Mouse (Mus musculus): ENCODE measurements around the gene Csnk1g1. TPM values are rescaled to one million over a fixed set of nuclear protein-coding genes. Genes with fewer than 3 reads are reported as not detected.

The Csnk1g1 gene
- total RNA-seq, 2 experiments from 2014 or later: 6.8 to 7.3 TPM

GRCm38 (mm10) chr9:66068056-66068455, 159.3 kb downstream of the Csnk1g1 start:
- no peak for DNase-seq

- no peak for DNase-seq
These were observed 160.3 kb downstream of the Csnk1g1 start for GRCm38 (mm10) chr9:66068971-66069391.

DNA sequence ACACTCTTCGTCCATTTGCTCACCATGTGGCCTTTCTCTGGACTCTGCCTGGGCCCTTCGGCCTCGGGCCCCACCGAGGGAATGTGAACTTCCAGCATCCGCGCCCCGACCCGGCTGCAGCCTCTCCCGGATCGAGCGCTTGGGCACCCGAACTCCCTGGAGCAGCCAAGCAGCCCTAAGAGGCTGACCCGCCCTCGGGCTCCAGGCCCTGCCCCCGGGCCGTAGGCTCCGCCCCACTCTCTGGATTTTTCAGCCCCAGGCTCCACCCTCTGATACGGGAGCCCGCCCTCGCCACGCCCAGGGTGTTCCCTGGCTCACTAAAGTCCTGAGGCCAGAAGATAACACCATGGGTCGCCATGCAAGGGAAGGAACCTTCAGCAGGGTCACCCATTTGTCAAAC, 160.9 kb downstream of the Csnk1g1 start, which contains the start of gene Snx22:
Gene Snx22, minus strand, starts transcription at position 137 of the 400 bp plus-strand sequence.
- peak; percentile 79 for DNase-seq

GRCm38 (mm10) chr9:66070151-66070550, 161.4 kb downstream of the Csnk1g1 start:
- no peak for DNase-seq

DNA sequence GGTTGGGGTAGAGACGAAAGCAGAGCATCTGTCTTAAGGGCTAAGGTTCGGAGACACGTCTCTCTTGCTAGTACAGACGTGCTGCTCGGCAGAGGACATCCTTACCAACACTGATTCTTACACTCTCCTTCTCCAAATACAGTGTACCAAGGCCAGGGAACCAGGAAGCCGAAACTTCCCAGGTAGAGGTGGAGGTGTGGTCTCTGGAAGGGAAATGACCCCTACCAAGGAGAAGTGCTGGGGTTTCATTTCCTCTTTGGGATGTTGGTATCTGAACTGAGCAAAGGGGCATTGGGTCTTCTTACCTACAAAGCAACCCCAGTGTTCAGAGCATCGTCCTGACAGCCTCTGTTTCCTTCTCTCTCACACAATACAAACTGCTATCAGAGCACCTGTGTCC, 164.0 kb downstream of the Csnk1g1 start:
- no peak for DNase-seq

DNA sequence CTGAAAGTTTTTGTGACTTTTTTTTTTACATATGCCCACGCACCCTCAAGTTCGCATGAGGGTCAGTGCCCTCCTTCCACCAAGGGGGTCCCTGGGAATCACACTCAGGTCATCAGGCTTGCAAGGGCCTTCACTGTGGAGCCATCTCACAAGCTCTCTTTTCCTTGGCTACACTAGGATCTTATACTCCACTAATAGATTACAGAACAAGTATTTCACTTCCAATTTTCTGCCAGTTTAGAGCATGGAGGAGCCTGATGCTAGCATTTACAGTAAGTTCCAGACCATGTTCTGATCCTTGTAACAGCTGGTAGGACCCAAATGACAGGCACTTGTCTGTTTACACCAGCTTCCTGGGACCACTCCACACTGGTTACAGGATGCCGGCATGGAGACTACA, 169.3 kb downstream of the Csnk1g1 start:
- DNase-seq: no peak

- no peak for DNase-seq
These were observed 169.8 kb downstream of the Csnk1g1 start for GRCm38 (mm10) chr9:66078493-66078892.

DNA sequence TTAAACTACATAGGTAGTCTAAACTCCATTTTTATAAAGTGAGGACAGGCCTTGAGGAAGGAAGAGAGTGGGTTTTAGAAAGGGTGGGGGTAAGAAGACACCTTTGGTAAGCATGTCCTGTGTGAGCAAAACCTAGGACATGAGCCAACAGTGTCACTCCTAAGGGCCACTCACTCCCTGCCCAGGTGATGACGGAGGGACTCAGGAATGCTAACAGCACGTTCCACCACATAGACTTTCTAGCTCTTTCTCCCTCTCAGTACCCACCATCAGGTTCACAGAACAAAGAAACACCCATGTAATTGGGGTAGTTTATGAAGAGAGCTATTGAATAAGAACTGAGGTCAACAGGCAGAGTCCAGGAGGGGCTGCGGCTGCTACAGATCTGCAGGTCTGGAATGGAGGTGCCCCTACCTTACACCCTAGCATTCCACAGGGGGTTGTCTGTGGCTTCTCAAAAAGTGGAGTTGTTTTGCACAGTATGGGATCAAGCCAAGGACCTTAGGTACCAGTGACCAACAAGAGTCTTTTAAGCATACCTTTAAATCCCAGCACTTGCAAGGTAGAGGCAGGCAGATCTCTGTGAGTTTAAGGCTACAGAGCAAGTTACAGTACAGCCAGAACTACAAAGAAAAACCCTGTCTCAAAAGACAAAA, 172.2 kb downstream of the Csnk1g1 start:
- no peak for DNase-seq

DNA sequence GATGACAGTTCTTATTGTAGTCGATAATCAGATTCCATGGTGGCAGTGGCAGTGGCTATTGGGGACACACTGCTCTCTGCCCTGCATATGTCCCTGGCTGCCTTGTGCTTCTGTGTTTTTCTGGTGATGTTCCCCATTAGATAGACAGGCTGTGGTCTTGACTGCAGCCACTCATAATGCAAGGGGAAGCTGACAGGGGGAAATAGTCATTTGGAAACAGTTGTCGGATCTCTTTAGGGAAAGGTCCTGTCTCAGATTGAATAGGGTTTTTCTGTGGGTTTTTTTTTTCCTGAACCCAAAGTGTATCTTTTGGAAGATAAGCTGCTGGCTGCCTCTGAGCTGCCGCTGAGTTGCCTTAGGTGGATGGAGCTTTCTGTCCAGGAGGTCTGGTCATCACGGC, 173.3 kb downstream of the Csnk1g1 start:
- DNase-seq: no peak

DNA sequence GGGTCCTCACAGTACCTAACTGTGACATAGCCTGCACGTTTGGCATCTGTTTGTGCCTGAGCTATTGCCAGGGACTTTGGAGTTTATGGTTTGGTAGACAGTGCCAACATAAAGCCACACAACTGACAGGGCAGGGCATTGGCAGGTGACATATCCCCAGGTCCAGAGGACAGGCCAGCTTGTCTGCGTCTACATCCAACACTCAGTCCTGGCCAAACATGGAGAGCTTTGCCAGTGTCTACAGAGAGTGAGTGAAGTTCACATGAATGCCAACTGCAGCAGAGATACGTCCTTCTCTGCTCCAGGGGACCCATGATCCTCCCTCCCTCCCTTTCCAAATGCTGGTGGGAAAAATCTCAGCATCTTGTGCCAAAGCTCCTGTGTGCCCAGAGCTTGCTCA, 175.4 kb downstream of the Csnk1g1 start:
- DNase-seq: no peak

DNA sequence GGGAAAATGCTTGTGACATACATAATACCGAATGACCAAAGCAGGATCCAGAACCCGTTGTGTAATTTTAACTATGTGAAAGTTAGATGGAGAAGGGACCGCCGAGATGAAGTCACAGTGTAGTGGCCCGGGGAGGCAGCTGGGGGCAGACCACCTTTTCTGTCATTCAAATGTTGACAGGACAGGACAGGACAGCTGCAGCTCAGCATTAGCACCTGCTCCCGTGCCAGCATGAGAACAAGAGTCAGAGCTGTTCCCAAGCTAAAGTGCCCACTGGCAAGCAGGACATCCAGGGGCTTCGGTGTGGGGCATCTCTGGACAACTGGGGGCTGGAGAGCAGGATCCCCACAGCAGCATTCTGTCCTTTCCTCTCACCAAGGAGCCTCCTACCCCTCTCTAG, 178.3 kb downstream of the Csnk1g1 start:
- DNase-seq: no peak

- DNase-seq: no peak
These were observed 179.7 kb downstream of the Csnk1g1 start for GRCm38 (mm10) chr9:66088411-66088810.

DNA sequence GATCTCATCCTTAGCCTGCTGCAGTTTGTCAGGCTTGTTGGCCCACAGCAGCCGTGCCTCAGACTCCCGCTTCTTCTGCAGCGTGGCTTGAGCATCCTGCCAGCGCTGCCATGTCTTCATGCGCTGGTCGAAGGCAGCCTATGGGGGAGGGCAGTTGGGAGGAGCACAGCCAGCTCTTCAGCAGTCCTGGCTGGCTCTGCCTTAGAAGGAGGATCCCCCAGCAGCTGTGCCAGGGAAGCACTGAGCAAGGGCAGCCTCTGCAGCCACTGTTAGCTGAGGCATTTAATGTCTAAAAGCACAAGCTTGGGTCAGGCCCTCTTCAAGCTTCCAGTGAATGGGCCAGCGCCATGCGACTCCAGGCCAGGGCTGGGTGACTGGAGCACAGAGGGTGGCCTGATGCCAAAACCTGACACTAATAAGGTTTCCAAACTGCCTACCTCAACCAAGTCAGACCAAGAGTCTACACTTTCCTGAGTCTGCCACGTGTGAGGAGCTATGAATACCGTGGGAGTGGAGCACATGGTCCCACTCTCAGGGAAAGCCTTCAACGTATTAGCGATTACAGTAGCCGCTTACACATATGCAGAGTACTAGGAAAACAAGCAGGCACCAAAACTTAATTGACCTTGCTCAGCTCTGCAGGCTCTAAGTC, 182.0 kb downstream of the Csnk1g1 start:
- DNase-seq: no peak

DNA sequence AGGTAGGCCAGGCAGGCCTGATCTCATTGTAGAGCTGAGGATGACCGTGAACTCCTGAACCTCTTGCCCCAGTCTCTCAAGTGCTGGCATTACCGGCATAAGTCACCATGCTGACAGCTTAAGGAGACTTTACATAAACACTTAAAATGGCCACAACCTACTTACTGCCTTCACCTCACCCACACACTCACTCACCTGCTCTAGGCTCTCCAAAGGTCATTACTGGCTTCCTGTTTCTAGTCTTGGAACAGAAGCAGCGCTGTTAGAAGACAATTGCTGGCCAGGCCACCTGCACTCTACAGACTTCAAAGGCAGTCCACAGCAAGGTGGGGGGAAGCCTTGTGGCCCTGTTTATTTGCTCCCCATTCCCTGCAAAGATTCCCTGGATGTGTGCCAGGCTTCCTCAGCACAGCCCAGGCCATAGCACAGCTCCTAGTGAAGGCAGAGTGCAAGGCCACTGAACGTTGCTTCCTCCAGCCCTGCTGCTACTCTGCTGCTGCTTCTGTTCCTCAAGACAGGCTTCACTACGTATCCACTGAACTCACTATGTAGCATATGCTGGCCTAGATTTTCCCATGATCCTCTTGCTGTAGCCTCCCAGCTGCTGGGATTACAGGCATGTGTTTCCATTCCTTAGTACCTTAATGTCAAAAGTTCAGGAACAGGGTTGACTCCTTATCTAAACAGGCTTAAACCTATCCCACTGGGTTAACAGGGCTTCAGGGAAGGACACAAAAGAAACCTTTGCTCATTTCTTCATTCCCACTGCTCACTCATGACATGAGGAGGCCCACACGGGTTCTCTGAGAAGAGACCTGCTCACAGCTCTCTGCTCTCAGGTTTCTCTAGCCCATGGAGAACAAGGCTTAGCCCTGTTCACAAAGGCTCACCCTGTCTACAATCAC, 182.9 kb downstream of the Csnk1g1 start:
- DNase-seq: no peak

GRCm38 (mm10) chr9:66092664-66093063, 183.9 kb downstream of the Csnk1g1 start:
- DNase-seq: no peak

Other genes with a start within 250 kb of the Csnk1g1 start
- gene Oaz2, start 240.9 kb upstream of the Csnk1g1 start, total RNA-seq (2021): 100 to 1,000 TPM; 231 to 232 TPM
- 10 to 100 TPM; 15.1 to 20.6 TPM for gene Zfp609, start 81.4 kb upstream of the Csnk1g1 start, total RNA-seq (2021)
- under 1 TPM; 0.28 to 0.94 TPM for gene Pclaf, start 18.7 kb upstream of the Csnk1g1 start, total RNA-seq (2021)
- 10 to 100 TPM; 11.8 to 13.1 TPM for gene Trip4, start 130 bp upstream of the Csnk1g1 start, total RNA-seq (2021)
- gene Ppib, start 151.3 kb downstream of the Csnk1g1 start, total RNA-seq (2021): 10 to 100 TPM; 50.9 to 69.2 TPM
- under 1 TPM; 0.18 to 0.21 TPM for gene Snx22, start 160.8 kb downstream of the Csnk1g1 start, total RNA-seq (2021)
- 10 to 100 TPM; 14.0 to 16.7 TPM for gene Snx1, start 217.7 kb downstream of the Csnk1g1 start, total RNA-seq (2021)
- gene Ciao2a, start 217.7 kb downstream of the Csnk1g1 start, total RNA-seq (2021): 10 to 100 TPM; 42.1 to 47.7 TPM
- 10 to 100 TPM; 25.7 to 27.9 TPM for gene Dapk2, start 249.3 kb downstream of the Csnk1g1 start, total RNA-seq (2021)

Measured in gastrocnemius, postnatal 25 days (tissue).